Mouse (Mus musculus) heart, adult 2 months (tissue): ENCODE data around the gene Erv3.

Source experiments
- CTCF ChIP-seq: fragments of 200-600 bp; IDR thresholded peaks from 2 replicates; pipeline ENCODE4 v1.8.1; 2022; ENCODE audit warnings: antibody characterized with exemption, mild to moderate bottlenecking, moderate library complexity
- EP300 ChIP-seq: fragments of 200-500 bp; IDR thresholded peaks from 2 replicates; pipeline ENCODE4 v1.6.1; 2011; ENCODE audit warnings: low read depth, low read length, control low read depth; ENCODE audit not compliant: insufficient read depth
- POLR2A ChIP-seq: fragments of 200-500 bp; IDR thresholded peaks from 2 replicates; pipeline ENCODE4 v1.6.1; 2011; ENCODE audit warnings: mild to moderate bottlenecking, low read depth, low read length, control low read depth; ENCODE audit not compliant: insufficient read depth

- peak; percentile 51 for TF ChIP-seq CTCF
- no peak for TF ChIP-seq POLR2A
- TF ChIP-seq EP300 = no peak
These were observed 51.9 kb downstream of the Erv3 start for GRCm38 (mm10) chr2:131807660-131808059.
